Mouse (Mus musculus) intestine, postnatal 0 days (tissue): Measurements from ENCODE around the gene Btf3l4. TPM values are rescaled to one million over a fixed set of nuclear protein-coding genes. Genes with fewer than 3 reads are reported as not detected.

Experiments used
- ATAC-seq: fragments of 200-750 bp; cut with Nextera tagmentation; 2 replicates; pipeline ENCODE4 v1.8.0; 2017; ENCODE audit warnings: mild to moderate bottlenecking, moderate TSS enrichment, moderate library complexity
- H3K27ac ChIP-seq: fragments of 300-500 bp; sonication (generic); 2 replicates; pipeline ENCODE4 v1.5.1; 2014; ENCODE audit warnings: mild to moderate bottlenecking, low read depth, low read length, moderate library complexity
- H3K27me3 ChIP-seq: fragments of 300-500 bp; sonication (generic); replicated peaks from 2 replicates; pipeline ENCODE4 v1.6.1; 2014; ENCODE audit warnings: low read length, mixed read lengths; ENCODE audit not compliant: control insufficient read depth, insufficient read depth
- H3K36me3 ChIP-seq: fragments of 300-500 bp; sonication (generic); 2 replicates; pipeline ENCODE4 v1.6.1; 2014; ENCODE audit warnings: mild to moderate bottlenecking, moderate library complexity; ENCODE audit not compliant: control insufficient read depth, insufficient read depth
- H3K4me1 ChIP-seq: fragments of 300-500 bp; sonication (generic); replicated peaks from 2 replicates; pipeline ENCODE4 v1.6.1; 2014; ENCODE audit warnings: antibody characterized with exemption, low read length, mixed read lengths; ENCODE audit not compliant: control insufficient read depth, insufficient read depth
- H3K4me2 ChIP-seq: fragments of 300-500 bp; sonication (generic); replicated peaks from 2 replicates; pipeline ENCODE4 v1.6.1; 2014; ENCODE audit warnings: low read depth, mild to moderate bottlenecking, moderate library complexity
- H3K4me3 ChIP-seq: fragments of 300-500 bp; sonication (generic); 2 replicates; pipeline ENCODE4 v1.5.1; 2014; ENCODE audit warnings: low read depth, low read length
- H3K9ac ChIP-seq: fragments of 300-500 bp; sonication (generic); 2 replicates; pipeline ENCODE4 v1.6.1; 2014; ENCODE audit warnings: mild to moderate bottlenecking, low read depth, low read length
- H3K9me3 ChIP-seq: fragments of 300-500 bp; sonication (generic); 2 replicates; pipeline ENCODE4 v1.6.1; 2016; ENCODE audit warnings: mixed run types; ENCODE audit not compliant: control insufficient read depth
- CTCF ChIP-seq: sonication (generic); IDR thresholded peaks from 2 replicates; pipeline ENCODE4 v1.5.1; 2016; ENCODE audit warnings: low read depth, mild to moderate bottlenecking, control low read depth, antibody characterized with exemption, moderate library complexity
- WGBS: fragments of 180-500 bp; shearing (Covaris S2); extraction: QIAGEN DNeasy Blood & Tissue Kit; methylation state at CpG from one replicate; pipeline ENCODE4 v1.1.7; 2014; 5-methylcytosine and 5-hydroxymethylcytosine counted together
- polyA plus RNA-seq: library from polyadenylated mRNA; unstranded; fragments of >200 nt; fragmentation: Nextera tagmentation; extraction: Ambion mirVana; gene quantifications from 2 replicates; pipeline ENCODE4 v1.2.1, GENCODE M21; 2015

Gene Btf3l4
- polyA plus RNA-seq, 1 experiment from 2014 or later, result 101 TPM

DNA sequence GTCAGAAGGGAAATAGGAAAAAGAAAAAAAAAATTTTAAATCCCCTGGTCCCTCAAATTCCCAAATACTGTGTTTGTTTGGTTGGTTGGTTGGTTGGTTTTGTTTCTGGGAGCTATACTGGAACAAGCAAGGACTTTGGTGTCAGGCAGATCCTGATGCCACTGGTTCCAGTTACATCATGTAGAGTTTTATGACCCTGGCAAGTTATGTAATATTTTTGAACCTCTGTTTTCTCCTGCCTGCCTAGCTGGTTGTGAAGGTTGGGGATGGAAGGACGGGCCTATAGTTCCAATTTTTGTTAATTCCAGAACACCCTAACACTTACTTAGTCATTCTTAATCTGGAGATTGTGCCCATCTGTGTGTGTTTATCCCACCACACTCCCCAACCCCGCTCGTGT is 51.8 kb downstream of the Btf3l4 start:
- no peak for ATAC-seq
- 51% methylated on average over 3 of the region's 3 CpGs for WGBS

DNA sequence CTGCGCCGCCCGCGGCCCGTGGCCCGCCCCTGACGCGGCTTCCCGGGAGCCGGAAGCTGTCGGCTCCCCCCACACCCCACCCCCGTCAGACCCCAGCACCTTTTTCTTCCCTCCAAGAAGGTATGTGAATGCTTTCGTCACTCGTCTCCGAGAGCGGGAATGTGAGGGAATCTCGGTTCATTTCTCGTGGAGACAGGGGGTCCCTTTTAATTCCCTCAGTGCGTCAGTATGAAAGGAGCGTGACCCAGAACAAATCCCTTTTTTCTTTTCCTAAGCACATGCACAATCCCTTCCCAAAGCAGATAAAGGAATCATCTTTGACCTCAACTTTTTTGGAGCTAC is 52.6 kb downstream of the Btf3l4 start:
- H3K27me3 ChIP-seq, result no peaks in the 10 kb centered on the region
- no peak for TF ChIP-seq CTCF
- H3K36me3 ChIP-seq, result no peaks in the 10 kb centered on the region
- 0% methylated on average over 15 of the region's 20 CpGs for WGBS
- H3K4me2 ChIP-seq, result peak overlapping the region; percentile 90
- H3K9ac ChIP-seq, result peak overlapping the region; percentile 99
- H3K4me3 ChIP-seq, result peak overlapping the region; percentile 96
- no peaks in the 10 kb centered on the region for H3K9me3 ChIP-seq
- H3K27ac ChIP-seq, result peak overlapping the region; percentile 98
- ATAC-seq, result no peak
- H3K4me1 ChIP-seq, result no peaks in the 10 kb centered on the region

More for the DNA sequence above, 51.8 kb downstream of the Btf3l4 start:
- Histone ChIP-seq H3K36me3 (no peaks in the 10 kb centered on the region), H3K4me1 (no peaks in the 10 kb centered on the region), H3K27ac (no peak overlapping the region), H3K4me2 (peak overlapping the region; percentile 90), H3K27me3 (no peaks in the 10 kb centered on the region), H3K9me3 (no peaks in the 10 kb centered on the region), H3K9ac (no peak overlapping the region), H3K4me3 (no peak overlapping the region; the same call in 1 of the 2 replicates)
- no peak for TF ChIP-seq CTCF

DNA sequence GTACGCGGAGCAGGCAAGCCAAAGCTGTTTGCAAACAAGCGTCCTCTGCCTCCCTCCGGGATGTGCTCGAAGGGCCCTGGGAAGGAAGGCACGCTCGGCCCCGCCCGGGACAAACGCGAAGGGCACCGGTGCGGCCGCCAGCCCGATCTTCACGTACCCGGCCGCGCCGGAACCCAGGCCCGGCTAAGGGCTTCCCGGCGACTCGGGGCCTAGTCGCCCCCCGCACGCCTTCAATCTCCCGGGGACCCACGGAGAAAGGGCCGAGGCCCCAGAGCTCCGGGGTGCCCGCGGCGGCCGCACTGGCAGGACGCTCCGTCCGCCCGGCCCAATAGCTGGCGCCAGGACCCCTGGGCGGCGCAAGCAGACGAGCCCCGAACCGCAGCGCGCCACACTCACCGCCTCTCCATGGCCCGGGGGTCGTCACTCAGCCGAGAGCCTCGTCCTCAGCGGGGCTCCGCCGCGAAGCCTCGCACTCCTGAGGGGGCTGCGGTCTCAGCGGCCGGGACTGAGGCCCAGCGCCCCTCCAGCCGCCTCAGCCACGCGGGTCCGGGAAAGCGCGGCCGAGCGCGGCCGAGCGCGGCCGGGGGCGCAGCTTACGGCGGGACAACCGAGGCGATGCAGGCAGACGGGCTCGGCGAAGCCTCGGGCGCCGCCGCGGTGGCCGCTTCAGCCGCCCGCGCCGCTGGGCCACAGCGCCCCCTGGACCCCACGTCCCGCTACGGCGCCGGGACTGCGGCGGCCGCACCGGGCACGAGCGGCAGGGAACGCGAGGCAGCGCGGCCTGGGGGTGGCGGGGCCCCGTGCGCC is 53.2 kb downstream of the Btf3l4 start, which contains the start of gene Zfyve9:
Gene Zfyve9, minus strand, starts transcription at position 742 of the 807 bp plus-strand sequence.
- peak; percentile 74 for TF ChIP-seq CTCF
- WGBS, result under 1% methylated on average over 75 of the region's 111 CpGs
- ATAC-seq, result peak; percentile 91
- peak within 1 kb of the TSS; percentile 99 for H3K9ac ChIP-seq
- H3K36me3 ChIP-seq, result no peaks in the 10 kb centered on the region
- no peaks in the 10 kb centered on the region for H3K27me3 ChIP-seq
- H3K4me2 ChIP-seq, result peak within 1 kb of the TSS; percentile 90
- peak within 1 kb of the TSS; percentile 96 for H3K4me3 ChIP-seq
- H3K27ac ChIP-seq, result peak within 1 kb of the TSS; percentile 98
- no peaks in the 10 kb centered on the region for H3K9me3 ChIP-seq
- no peaks in the 10 kb centered on the region for H3K4me1 ChIP-seq

DNA sequence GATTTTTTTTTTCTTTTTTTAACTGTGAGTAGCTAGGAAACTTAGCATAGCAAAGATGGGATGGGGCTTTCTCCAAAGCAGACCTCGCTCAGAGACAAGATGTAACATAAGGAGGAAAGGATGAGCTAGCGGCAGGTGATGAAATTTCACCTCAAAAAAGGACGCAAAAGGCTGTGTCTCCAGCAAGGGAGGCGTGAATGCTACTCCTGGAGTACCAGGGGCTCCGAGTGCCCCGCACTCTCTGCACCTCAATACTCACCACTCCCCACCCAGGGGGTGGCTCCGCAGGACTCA is 53.7 kb downstream of the Btf3l4 start:
- no peaks in the 10 kb centered on the region for H3K36me3 ChIP-seq
- TF ChIP-seq CTCF, result no peak
- no peak for ATAC-seq
- peak overlapping the region; percentile 90 for H3K4me2 ChIP-seq
- no peaks in the 10 kb centered on the region for H3K27me3 ChIP-seq
- WGBS, result 0% methylated on average over 7 of the region's 7 CpGs
- H3K4me3 ChIP-seq, result peak overlapping the region; percentile 96
- no peaks in the 10 kb centered on the region for H3K9me3 ChIP-seq
- H3K4me1 ChIP-seq, result no peaks in the 10 kb centered on the region
- peak overlapping the region; percentile 99 for H3K9ac ChIP-seq
- H3K27ac ChIP-seq, result peak overlapping the region; percentile 98

DNA sequence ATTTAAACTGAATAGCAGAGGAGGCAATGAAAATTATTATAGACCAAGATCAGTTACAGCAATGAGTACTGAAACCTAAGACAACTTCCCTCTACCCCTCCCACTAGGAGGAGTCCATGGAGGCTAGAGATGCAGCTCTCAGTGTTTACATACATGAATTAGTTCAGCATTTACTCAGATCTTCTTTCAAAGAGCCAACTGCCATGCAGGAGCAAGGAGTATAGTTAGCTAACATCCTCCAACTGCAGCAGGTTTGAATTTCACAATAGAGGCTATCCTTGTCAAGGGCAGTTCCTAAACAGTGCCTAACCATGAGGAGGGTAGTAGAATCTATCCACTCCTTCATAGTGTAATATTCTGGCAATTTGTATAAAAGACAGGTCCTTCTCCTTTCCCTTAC is 64.9 kb downstream of the Btf3l4 start:
- Histone ChIP-seq H3K4me3 (no peak overlapping the region), H3K27ac (no peak overlapping the region), H3K9me3 (no peaks in the 10 kb centered on the region), H3K27me3 (no peaks in the 10 kb centered on the region), H3K36me3 (no peaks in the 10 kb centered on the region), H3K4me2 (no peak overlapping the region), H3K4me1 (no peaks in the 10 kb centered on the region; the same call in 1 of the 2 replicates), H3K9ac (no peak overlapping the region)
- ATAC-seq, result no peak
- no peak for TF ChIP-seq CTCF

Other genes with a start within 250 kb of the Btf3l4 start
- gene Cc2d1b, start 213.7 kb downstream of the Btf3l4 start, polyA plus RNA-seq, result 25.7 and 26.7 TPM in 2 replicates
- 1.3 and 2.2 TPM in 2 replicates for gene 3110021N24Rik, start 114.0 kb downstream of the Btf3l4 start, polyA plus RNA-seq
- gene Zfyve9, start 52.8 kb downstream of the Btf3l4 start, polyA plus RNA-seq, result 5.0 and 6.1 TPM in 2 replicates
- gene Txndc12, start 987 bp upstream of the Btf3l4 start, polyA plus RNA-seq, result 52.3 and 52.7 TPM in 2 replicates
- 20.4 and 22.7 TPM in 2 replicates for gene Kti12, start 14.2 kb upstream of the Btf3l4 start, polyA plus RNA-seq
- gene A730015C16Rik, start 15.0 kb upstream of the Btf3l4 start, polyA plus RNA-seq, result 0.42 and 0.48 TPM in 2 replicates
- gene Rab3b, start 45.4 kb upstream of the Btf3l4 start, polyA plus RNA-seq, result 12.0 and 12.7 TPM in 2 replicates
- gene Nrd1, start 167.0 kb upstream of the Btf3l4 start, polyA plus RNA-seq, result 21.9 and 23.7 TPM in 2 replicates